16 mouse cellular contexts compared by ENCODE assay signal in the genomic region with DNA sequence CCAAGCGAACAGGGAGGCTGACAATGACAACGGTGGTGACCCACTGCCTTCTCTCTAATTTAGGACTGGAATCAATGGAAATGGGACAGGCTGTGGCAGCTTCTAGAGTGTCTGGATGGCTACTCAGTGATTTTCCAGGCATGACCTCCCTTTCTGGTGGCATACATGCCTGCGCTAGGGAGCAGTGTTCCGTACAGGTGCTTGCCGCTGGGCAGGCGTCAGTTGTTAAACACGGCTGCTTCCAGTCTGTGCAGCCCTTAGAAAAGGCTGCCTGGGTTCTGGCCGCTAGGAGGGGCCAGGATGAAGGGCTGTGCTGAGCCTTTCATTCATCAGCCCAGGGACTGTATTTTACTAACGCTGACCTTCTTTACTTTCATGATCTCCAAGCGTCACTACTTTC. TPM values are rescaled to one million over a fixed set of nuclear protein-coding genes. Genes with fewer than 3 reads are reported as not detected.
DNase-seq lines count a peak whose midpoint lies in the region; ATAC-seq lines count a peak whose summit lies in the region.
"Had no signal": no experiment of that assay in that cellular context is flagged by ENCODE, and none has a peak within 500 bp of the region (broad histone marks: within the 10 kb centered on the region; RNA-seq: fewer than 3 reads in every experiment).

No protein-coding gene starts in this region.

- H3K36me3 ChIP-seq in hindbrain, embryonic 10.5 days = peaks cover 18% of the 10 kb centered on the region
- H3K36me3 ChIP-seq in hindbrain, embryonic 13.5 days = peaks cover 11% of the 10 kb centered on the region
- H3K36me3 ChIP-seq in kidney, embryonic 16.5 days (ENCODE audit: insufficient read depth, low read length) = 0 out of 2 replicates have a peak, but pooled peaks cover 4% of the 10 kb centered on the region

- no peak for DNase-seq in hindbrain, embryonic 10.5 days (ENCODE audit: low spot score)
- DNase-seq in ovary, postnatal 36 days (ENCODE audit: low spot score) = peak; percentile 18
- DNase-seq in ovary, postnatal 10 days (ENCODE audit: low spot score) = no peak
- DNase-seq in testis, postnatal 14 days (ENCODE audit: low spot score) = no peak
- no peak for DNase-seq in heart, postnatal 36 days
- no peak for DNase-seq in right cerebral cortex, postnatal 36 days (ENCODE audit: low spot score in 2 of 2)
- DNase-seq: adrenal gland, adult 8-10 months; heart, postnatal 10 days had no signal

- H3K4me1 ChIP-seq in hindbrain, embryonic 10.5 days (replicated peaks) = 0 out of 2 replicates have a peak, but pooled peaks cover 4% of the 10 kb centered on the region
- H3K4me1 ChIP-seq in hindbrain, embryonic 13.5 days (replicated peaks) = 0 out of 2 replicates have a peak, but pooled peaks cover 4% of the 10 kb centered on the region
- H3K4me1 ChIP-seq in kidney, embryonic 16.5 days (ENCODE audit: insufficient read depth, low read length) = 0 out of 2 replicates have a peak, but pooled peaks cover 3% of the 10 kb centered on the region
- H3K4me1 ChIP-seq: midbrain, embryonic 10.5 days had no signal

- 77% methylated on average over 10 of the region's 10 CpGs for WGBS in hindbrain, embryonic 10.5 days
- WGBS in hindbrain, embryonic 13.5 days = 68% methylated on average over 10 of the region's 10 CpGs
- WGBS in kidney, embryonic 16.5 days = 42% methylated on average over 10 of the region's 10 CpGs

- no peak overlapping the region for H3K4me2 ChIP-seq in hindbrain, embryonic 13.5 days
- peak overlapping the region; percentile 27; the same call in 1 of the 2 replicates for H3K4me2 ChIP-seq in kidney, embryonic 16.5 days (replicated peaks; ENCODE audit: low read depth, low read length)

- intact Hi-C loops in heart, postnatal 36 days (cut with DNase I) = no loop called here

- no peak overlapping the region for H3K9ac ChIP-seq in hindbrain, embryonic 13.5 days
- no peak overlapping the region for H3K9ac ChIP-seq in kidney, embryonic 16.5 days (replicated peaks; ENCODE audit: low read length)

- ATAC-seq in hindbrain, embryonic 13.5 days (ENCODE audit: low FRiP score) = no peak
- peak; percentile 82 for ATAC-seq in kidney, embryonic 16.5 days (ENCODE audit: low FRiP score, low TSS enrichment)
- ATAC-seq: forebrain, embryonic 16.5 days had no signal

- H3K9me3 ChIP-seq in hindbrain, embryonic 10.5 days = no peaks in the 10 kb centered on the region
- H3K9me3 ChIP-seq in hindbrain, embryonic 13.5 days = no peaks in the 10 kb centered on the region
- no peaks in the 10 kb centered on the region for H3K9me3 ChIP-seq in kidney, embryonic 16.5 days (ENCODE audit: low read length)
- H3K9me3 ChIP-seq: midbrain, embryonic 10.5 days had no signal

- H3K4me3 ChIP-seq in hindbrain, embryonic 10.5 days = no peak overlapping the region
- no peak overlapping the region for H3K4me3 ChIP-seq in hindbrain, embryonic 13.5 days
- no peak overlapping the region for H3K4me3 ChIP-seq in kidney, embryonic 16.5 days (ENCODE audit: low read length)
- H3K4me3 ChIP-seq: midbrain, embryonic 10.5 days; myocyte had no signal

- H3K27me3 ChIP-seq in hindbrain, embryonic 10.5 days (ENCODE audit: insufficient read depth, poor library complexity, severe bottlenecking) = no peaks in the 10 kb centered on the region
- H3K27me3 ChIP-seq in hindbrain, embryonic 13.5 days = no peaks in the 10 kb centered on the region
- no peaks in the 10 kb centered on the region for H3K27me3 ChIP-seq in kidney, embryonic 16.5 days (ENCODE audit: insufficient read depth, low read length)

- H3K27ac ChIP-seq in hindbrain, embryonic 10.5 days = 0 out of 2 replicates have a peak overlapping the region, but pooled peaks have one; percentile 2
- H3K27ac ChIP-seq in hindbrain, embryonic 13.5 days = no peak overlapping the region
- H3K27ac ChIP-seq in kidney, embryonic 16.5 days (ENCODE audit: low read length) = no peak overlapping the region
- H3K27ac ChIP-seq: midbrain, embryonic 10.5 days had no signal

RNA-seq across cellular contexts. Expression of a gene that starts 26.0 kb away (rescaled TPM):
- 0.12 TPM in 1 of 2 replicates, not detected in the other for polyA plus RNA-seq in hindbrain, embryonic 10.5 days (2016; fragmentation: Nextera tagmentation; extraction: Ambion mirVana)
- polyA plus RNA-seq in hindbrain, embryonic 13.5 days (2015; fragmentation: Nextera tagmentation; extraction: Ambion mirVana) = 0.16 and 0.26 TPM in 2 replicates
- not detected in 2 replicates for polyA plus RNA-seq in kidney, embryonic 16.5 days (2015; fragmentation: Nextera tagmentation; extraction: Ambion mirVana)
- not detected for total RNA-seq in heart, postnatal 36 days (2021)
- total RNA-seq: heart, postnatal 10 days had no signal
- polyA plus RNA-seq: C2C12; cortical plate, adult 2 months; forebrain, embryonic 16.5 days; liver, embryonic 16.5 days; midbrain, embryonic 10.5 days; myocyte had no signal
